Mouse (Mus musculus) myocyte (in vitro differentiated cells): ENCODE measurements around the gene Krt36.

Experiments
- CEBPB ChIP-seq: IDR thresholded peaks from 2 replicates; pipeline ENCODE4 v1.6.1; 2011; ENCODE audit warnings: mild to moderate bottlenecking, moderate library complexity; ENCODE audit not compliant: poor library complexity, insufficient read depth, severe bottlenecking
- E2F4 ChIP-seq: IDR thresholded peaks from one replicate; pipeline ENCODE4 v1.6.1; 2011; ENCODE audit warnings: mild to moderate bottlenecking, control low read depth, moderate library complexity; ENCODE audit not compliant: insufficient read depth
- MAX ChIP-seq: IDR thresholded peaks from one replicate; pipeline ENCODE4 v1.6.1; 2011; ENCODE audit warnings: low read depth, mild to moderate bottlenecking, control low read depth
- MYOD1 ChIP-seq, 3 experiments: IDR thresholded peaks; one replicate each; pipeline ENCODE4 v1.6.1; 2011; ENCODE audit warnings: control low read depth in 2 of 3, low read depth in 2 of 3, mild to moderate bottlenecking in 2 of 3, moderate library complexity in 1 of 3; ENCODE audit not compliant: insufficient read length in 2 of 3, control insufficient read depth in 1 of 3
- MYOG ChIP-seq, 3 experiments: IDR thresholded peaks; one replicate each; pipeline ENCODE4 v1.6.1; 2011; ENCODE audit warnings: control low read depth in 2 of 3, low read depth in 2 of 3, mild to moderate bottlenecking in 2 of 3; ENCODE audit not compliant: insufficient read length in 2 of 3, control insufficient read depth in 1 of 3, insufficient read depth in 1 of 3
- POLR2A ChIP-seq: IDR thresholded peaks from one replicate; pipeline ENCODE4 v1.6.1; 2011; ENCODE audit warnings: low read depth, mild to moderate bottlenecking, control low read depth, moderate library complexity; ENCODE audit not compliant: insufficient read length
- POLR2AphosphoS2 ChIP-seq: IDR thresholded peaks from one replicate; pipeline ENCODE4 v1.6.1; 2011; ENCODE audit warnings: low read depth, control low read depth; ENCODE audit not compliant: insufficient read length
- REST ChIP-seq: IDR thresholded peaks from one replicate; pipeline ENCODE4 v1.6.1; 2011; ENCODE audit warnings: mild to moderate bottlenecking, control low read depth, moderate library complexity; ENCODE audit not compliant: insufficient read depth, insufficient read length
- SRF ChIP-seq: IDR thresholded peaks from one replicate; pipeline ENCODE4 v1.6.1; 2011; ENCODE audit warnings: low read depth; ENCODE audit not compliant: control insufficient read depth, insufficient read length
- TCF12 ChIP-seq: IDR thresholded peaks from one replicate; pipeline ENCODE4 v1.6.1; 2011; ENCODE audit warnings: mild to moderate bottlenecking, control low read depth; ENCODE audit not compliant: poor library complexity, insufficient read depth, severe bottlenecking
- USF1 ChIP-seq: IDR thresholded peaks from one replicate; pipeline ENCODE4 v1.6.1; 2011; ENCODE audit warnings: low read depth, mild to moderate bottlenecking, control low read depth, moderate library complexity

- TF ChIP-seq POLR2A = no peak
- TF ChIP-seq USF1 = no peak
- no peak for TF ChIP-seq E2F4
- no peak for TF ChIP-seq CEBPB
- no peak for TF ChIP-seq POLR2AphosphoS2
- no peak for TF ChIP-seq MAX
- no peak for TF ChIP-seq MYOG (IDR thresholded peaks at IDR 0.05; ENCODE audit: control insufficient read depth in 1 of 3, insufficient read depth in 1 of 3, insufficient read length in 2 of 3, low read depth in 2 of 3)
- TF ChIP-seq SRF = no peak
- no peak for TF ChIP-seq MYOD1 (IDR thresholded peaks at IDR 0.05; ENCODE audit: control insufficient read depth in 1 of 3, insufficient read length in 2 of 3, low read depth in 2 of 3)
- no peak for TF ChIP-seq REST
- no peak for TF ChIP-seq TCF12
Observed at GRCm38 (mm10) chr11:100105576-100106122, at the start of gene Krt36.
